Mouse (Mus musculus): ENCODE measurements at regions not wholly inside any gene's neighbourhood (a gene's known extent, or its start where the extent isn't known, plus 50 kb on each side); places are given as distances from the start of the nearest gene placed in this dataset.

- Histone ChIP-seq H3K36me3 (replicated peaks in 1 of 2; ENCODE audit: control insufficient read depth in 1 of 2, insufficient read depth in 1 of 2, low read length in 1 of 2) (no peaks in the 10 kb centered on the region), H3K27me3 (replicated peaks) (no peaks in the 10 kb centered on the region), H3K27ac (ENCODE audit: insufficient read depth, low read depth) (no peak overlapping the region), H3K79me2 (replicated peaks; ENCODE audit: control insufficient read depth, extremely low read depth, insufficient read depth, poor library complexity, severe bottlenecking) (no peaks in the 10 kb centered on the region), H3K4me1 (ENCODE audit: control insufficient read depth in 1 of 2, insufficient read depth in 2 of 2) (no peaks in the 10 kb centered on the region), H3K9ac (ENCODE audit: insufficient read depth, low read depth) (no peak overlapping the region), H3K4me2 (ENCODE audit: insufficient read depth, low read depth, poor library complexity, severe bottlenecking) (no peak overlapping the region), H3K4me3 (replicated peaks in 1 of 3; ENCODE audit: low read depth in 2 of 3, low read length in 2 of 3, poor library complexity in 1 of 3) (no peak overlapping the region), H3K9me3 (replicated peaks; ENCODE audit: low read length) (no peaks in the 10 kb centered on the region)
- dilution Hi-C loops (cut with MboI; ENCODE audit: extremely low pct_ligation_motif_present, extremely low pct_unique_long_range_greater_than_20kb, low sequenced_read_pairs) (no loop called here), in situ Hi-C loops (cut with MboI; ENCODE audit: low pct_ligation_motif_present, low pct_unique_long_range_greater_than_20kb, low sequenced_read_pairs) (no loop called here)
- no peak for TF ChIP-seq CHD2 (IDR thresholded peaks at IDR 0.05; ENCODE audit: low read length)
- no peak for TF ChIP-seq USF2 (conservative IDR thresholded peaks at IDR 0.05; ENCODE audit: low read depth, low read length)
- no peak for TF ChIP-seq MEF2A (IDR thresholded peaks at IDR 0.05; ENCODE audit: borderline replicate concordance, low read depth, low read length)
- TF ChIP-seq POLR2A (IDR thresholded peaks at IDR 0.05; ENCODE audit: low read depth, low read length), result no peak
- TF ChIP-seq ZKSCAN1 (IDR thresholded peaks at IDR 0.05; ENCODE audit: borderline replicate concordance, low read depth, low read length), result no peak
- TF ChIP-seq EP300 (IDR thresholded peaks at IDR 0.05; ENCODE audit: low read length), result no peak
- no peak for TF ChIP-seq TCF12 (IDR thresholded peaks at IDR 0.05; ENCODE audit: low read depth, low read length)
- no peak for TF ChIP-seq GABPA (IDR thresholded peaks at IDR 0.05; ENCODE audit: insufficient replicate concordance, low read depth, low read length)
- no peak for TF ChIP-seq BHLHE40 (IDR thresholded peaks at IDR 0.05; ENCODE audit: low read depth, low read length)
- no peak for TF ChIP-seq KAT2A (IDR thresholded peaks at IDR 0.05; ENCODE audit: insufficient replicate concordance, low read length)
- no peak for TF ChIP-seq RCOR1 (conservative IDR thresholded peaks at IDR 0.05; ENCODE audit: low read depth, low read length)
- TF ChIP-seq PAX5 (IDR thresholded peaks at IDR 0.05; ENCODE audit: low read length), result no peak
- no peak for TF ChIP-seq ZMIZ1 (IDR thresholded peaks at IDR 0.05; ENCODE audit: low read depth, low read length)
- TF ChIP-seq POLR2AphosphoS2 (IDR thresholded peaks at IDR 0.05; ENCODE audit: low read depth, low read length), result no peak
- TF ChIP-seq MAFK (IDR thresholded peaks at IDR 0.05; ENCODE audit: insufficient replicate concordance, low read length), result no peak
- TF ChIP-seq NELFE (IDR thresholded peaks at IDR 0.05; ENCODE audit: low read depth, low read length), result no peak
- TF ChIP-seq HCFC1 (IDR thresholded peaks at IDR 0.05; ENCODE audit: low read depth, low read length), result no peak
- TF ChIP-seq UBTF (IDR thresholded peaks at IDR 0.05; ENCODE audit: low read depth, low read length), result no peak
- no peak for TF ChIP-seq JUN (IDR thresholded peaks at IDR 0.05; ENCODE audit: insufficient read depth, low read depth, low read length)
- TF ChIP-seq E2F4 (IDR thresholded peaks at IDR 0.05; ENCODE audit: insufficient replicate concordance, low read depth, low read length), result no peak
- DNase-seq (ENCODE audit: extremely low read depth), result no peak
These were observed 152.5 kb upstream of the Pum3 start for GRCm38 (mm10) chr19:27582111-27582500.

- no peak for TF ChIP-seq MXI1 (IDR thresholded peaks at IDR 0.05; ENCODE audit: low read depth, low read length)
- no peak for TF ChIP-seq ZNF384 (IDR thresholded peaks at IDR 0.05; ENCODE audit: low read depth, low read length)
- no peak for TF ChIP-seq MAFK (IDR thresholded peaks at IDR 0.05; ENCODE audit: insufficient replicate concordance, low read length)
- no peak for TF ChIP-seq RAD21 (IDR thresholded peaks at IDR 0.05; ENCODE audit: low read depth, low read length)
- TF ChIP-seq UBTF (IDR thresholded peaks at IDR 0.05; ENCODE audit: low read depth, low read length), result no peak
- TF ChIP-seq RCOR1 (conservative IDR thresholded peaks at IDR 0.05; ENCODE audit: low read depth, low read length), result no peak
- no peak for TF ChIP-seq MYC (IDR thresholded peaks at IDR 0.05; ENCODE audit: low read depth, low read length)
- TF ChIP-seq TCF12 (IDR thresholded peaks at IDR 0.05; ENCODE audit: low read depth, low read length), result no peak
- TF ChIP-seq SIN3A (IDR thresholded peaks at IDR 0.05; ENCODE audit: low read length), result no peak
- TF ChIP-seq HCFC1 (IDR thresholded peaks at IDR 0.05; ENCODE audit: low read depth, low read length), result no peak
- TF ChIP-seq POLR2AphosphoS2 (IDR thresholded peaks at IDR 0.05; ENCODE audit: low read depth, low read length), result no peak
- TF ChIP-seq CTCF (conservative IDR thresholded peaks at IDR 0.05 in 1 of 2, IDR thresholded peaks at IDR 0.05 in 1 of 2; ENCODE audit: low read depth in 2 of 2, low read length in 2 of 2), result no peak
- TF ChIP-seq SMC3 (IDR thresholded peaks at IDR 0.05; ENCODE audit: low read depth, low read length), result no peak
- Histone ChIP-seq H3K4me2 (ENCODE audit: insufficient read depth, low read depth, poor library complexity, severe bottlenecking) (no peak overlapping the region), H3K4me3 (replicated peaks in 1 of 3; ENCODE audit: low read depth in 2 of 3, low read length in 2 of 3, poor library complexity in 1 of 3) (no peak overlapping the region), H3K36me3 (replicated peaks in 1 of 2; ENCODE audit: control insufficient read depth in 1 of 2, insufficient read depth in 1 of 2, low read length in 1 of 2) (no peaks in the 10 kb centered on the region), H3K9ac (ENCODE audit: insufficient read depth, low read depth) (no peak overlapping the region), H3K9me3 (replicated peaks; ENCODE audit: low read length) (no peaks in the 10 kb centered on the region), H3K79me2 (replicated peaks; ENCODE audit: control insufficient read depth, extremely low read depth, insufficient read depth, poor library complexity, severe bottlenecking) (no peaks in the 10 kb centered on the region), H3K27me3 (replicated peaks) (no peaks in the 10 kb centered on the region), H3K4me1 (ENCODE audit: control insufficient read depth in 1 of 2, insufficient read depth in 2 of 2) (no peaks in the 10 kb centered on the region), H3K27ac (ENCODE audit: insufficient read depth, low read depth) (no peak overlapping the region)
- dilution Hi-C loops (cut with MboI; ENCODE audit: extremely low pct_ligation_motif_present, extremely low pct_unique_long_range_greater_than_20kb, low sequenced_read_pairs), result no loop called here
- in situ Hi-C loops (cut with MboI; ENCODE audit: low pct_ligation_motif_present, low pct_unique_long_range_greater_than_20kb, low sequenced_read_pairs), result no loop called here
- DNase-seq (ENCODE audit: extremely low read depth), result no peak
These were observed 151.9 kb upstream of the Pum3 start for GRCm38 (mm10) chr19:27581362-27582110.

Data from CH12.LX (cell line).